22 mouse cellular contexts compared by ENCODE assay signal in genomic region chr1:127610378-127610777, GRCm38 (mm10).
A peak's percentile ranks its signal among the peaks of the same experiment; 100 is the strongest.
DNase-seq lines count a peak whose midpoint lies in the region; ATAC-seq and TF ChIP-seq lines count a peak whose summit lies in the region.
"Had no signal": no experiment of that assay in that cellular context is flagged by ENCODE, and none has a peak within 500 bp of the region (broad histone marks: within the 10 kb centered on the region; RNA-seq: fewer than 3 reads in every experiment).

No protein-coding gene starts in this region.

- intact Hi-C loops in heart, postnatal 14 days (cut with DNase I): no loop called here

- H3K9me3 ChIP-seq in heart, embryonic 11.5 days (replicated peaks; ENCODE audit: control insufficient read depth, low read length): no peaks in the 10 kb centered on the region
- H3K9me3 ChIP-seq in lung, embryonic 14.5 days (ENCODE audit: low read depth, low read length): no peaks in the 10 kb centered on the region
- H3K9me3 ChIP-seq: hindbrain, embryonic 10.5 days; hindbrain, embryonic 15.5 days had no signal

- 18% methylated on average over 3 of the region's 3 CpGs for WGBS in heart, embryonic 11.5 days (ENCODE audit: insufficient replicate concordance)
- WGBS in lung, embryonic 14.5 days: 27% methylated on average over 3 of the region's 3 CpGs

- no peak overlapping the region for H3K9ac ChIP-seq in heart, embryonic 11.5 days (ENCODE audit: low read depth, low read length)
- no peak overlapping the region for H3K9ac ChIP-seq in lung, embryonic 14.5 days
- H3K9ac ChIP-seq: forebrain, postnatal 0 days; hindbrain, embryonic 15.5 days; liver, embryonic 14.5 days had no signal

- 0 out of 2 replicates have a peak overlapping the region, but pooled peaks have one; percentile 6 for H3K4me2 ChIP-seq in heart, embryonic 11.5 days
- no peak overlapping the region for H3K4me2 ChIP-seq in lung, embryonic 14.5 days
- H3K4me2 ChIP-seq: hindbrain, embryonic 15.5 days had no signal

- DNase-seq in heart, postnatal 14 days: no peak
- DNase-seq in lung, embryonic 14.5 days: peak; percentile 62
- DNase-seq in lung, postnatal 25 days (ENCODE audit: low spot score): no peak
- no peak for DNase-seq in cerebellum, adult 18-20 months
- DNase-seq: adrenal gland, postnatal 25 days; cerebellum, adult 11-12 months; cerebellum, postnatal 10 days; forebrain, postnatal 0 days; kidney, adult 11 months; kidney, postnatal 14 days; liver; midbrain, embryonic 14.5 days; thymus, postnatal 4 days had no signal

- no peaks in the 10 kb centered on the region for H3K36me3 ChIP-seq in heart, embryonic 11.5 days (ENCODE audit: control insufficient read depth, insufficient read depth, low read length)
- H3K36me3 ChIP-seq in lung, embryonic 14.5 days (ENCODE audit: insufficient read depth): no peaks in the 10 kb centered on the region
- H3K36me3 ChIP-seq: hindbrain, embryonic 10.5 days; hindbrain, embryonic 15.5 days had no signal

- no peak overlapping the region for H3K27ac ChIP-seq in heart, embryonic 11.5 days (ENCODE audit: low read depth, low read length)
- no peak overlapping the region for H3K27ac ChIP-seq in lung, embryonic 14.5 days (ENCODE audit: low read depth)
- H3K27ac ChIP-seq: hindbrain, embryonic 10.5 days; hindbrain, embryonic 15.5 days; liver, embryonic 14.5 days had no signal

- no peak for TF ChIP-seq CTCF in lung, embryonic 14.5 days (IDR thresholded peaks at IDR 0.05; ENCODE audit: low read depth)

- H3K4me1 ChIP-seq in heart, embryonic 11.5 days (ENCODE audit: control insufficient read depth, insufficient read depth, low read length): no peaks in the 10 kb centered on the region; the same call in 1 of the 2 replicates
- no peaks in the 10 kb centered on the region for H3K4me1 ChIP-seq in lung, embryonic 14.5 days (ENCODE audit: insufficient read depth)
- H3K4me1 ChIP-seq: hindbrain, embryonic 15.5 days had no signal

- H3K27me3 ChIP-seq in heart, embryonic 11.5 days (ENCODE audit: control insufficient read depth, insufficient read depth, low read length): no peaks in the 10 kb centered on the region
- no peaks in the 10 kb centered on the region for H3K27me3 ChIP-seq in lung, embryonic 14.5 days (ENCODE audit: insufficient read depth, low read length)
- H3K27me3 ChIP-seq: hindbrain, embryonic 15.5 days had no signal

- H3K4me3 ChIP-seq in heart, embryonic 11.5 days (ENCODE audit: low read depth, low read length): no peak overlapping the region
- H3K4me3 ChIP-seq in lung, embryonic 14.5 days (ENCODE audit: low read depth, low read length): no peak overlapping the region
- H3K4me3 ChIP-seq: erythroblast, embryonic 14.5 days; hindbrain, embryonic 10.5 days; hindbrain, embryonic 15.5 days had no signal

- no peak for ATAC-seq in heart, embryonic 11.5 days (replicated peaks; ENCODE audit: insufficient number of reproducible peaks, low FRiP score, low TSS enrichment)
- peak; percentile 88 for ATAC-seq in lung, embryonic 14.5 days (ENCODE audit: insufficient read depth)
- peak; percentile 75 for ATAC-seq in granulocyte monocyte progenitor cell, adult 5-6 weeks (replicated peaks; ENCODE audit: poor library complexity, severe bottlenecking)
- ATAC-seq in megakaryocyte progenitor cell, adult 5-6 weeks (replicated peaks; ENCODE audit: poor library complexity): peak; percentile 62
- ATAC-seq: CD4-positive, CD25-positive, alpha-beta regulatory T cell, adult 4 months; forebrain, postnatal 0 days; inflammation-experienced regulatory T-cells, adult 6 months had no signal
